Mouse (Mus musculus) hindbrain, embryonic 12.5 days (tissue): ENCODE measurements around the gene Chst4. TPM values are rescaled to one million over a fixed set of nuclear protein-coding genes. Genes with fewer than 3 reads are reported as not detected.

Experiments
- polyA plus RNA-seq: library from polyadenylated mRNA; unstranded; fragments of >200 nt; fragmentation: Nextera tagmentation; extraction: Ambion mirVana; gene quantifications from 2 replicates; pipeline ENCODE4 v1.2.1, GENCODE M21; 2016

Chst4 gene
- polyA plus RNA-seq, 1 experiment from 2014 or later = not detected

Other genes starting within 250 kb of the Chst4 start
- 2.7 and 3.5 TPM in 2 replicates for gene Phlpp2, start 171.2 kb downstream of the Chst4 start, polyA plus RNA-seq
- 1.3 and 2.5 TPM in 2 replicates for gene Marveld3, start 77.5 kb downstream of the Chst4 start, polyA plus RNA-seq
- gene Tat, start 49.3 kb downstream of the Chst4 start, polyA plus RNA-seq = not detected in 2 replicates
- gene Zfp612, start 40.0 kb upstream of the Chst4 start, polyA plus RNA-seq = 12.2 and 12.8 TPM in 2 replicates
- not detected in 2 replicates for gene Gm21964, start 61.5 kb upstream of the Chst4 start, polyA plus RNA-seq
- not detected in 2 replicates for gene Gm17720, start 63.0 kb upstream of the Chst4 start, polyA plus RNA-seq
- gene Calb2, start 128.5 kb upstream of the Chst4 start, polyA plus RNA-seq = 23.9 and 28.8 TPM in 2 replicates
- 10.5 and 11.3 TPM in 2 replicates for gene Cmtr2, start 175.9 kb upstream of the Chst4 start, polyA plus RNA-seq
- gene Hydin, start 227.2 kb upstream of the Chst4 start, polyA plus RNA-seq = 0.30 and 0.40 TPM in 2 replicates